Mouse (Mus musculus): Measurements from ENCODE around the gene Gm4312.
"Not testable (repeated sequence)": the region's sequence is repeated elsewhere in the genome, so short reads cannot be mapped to it uniquely, and the experiment has no call there.

Gene Gm4312

DNA sequence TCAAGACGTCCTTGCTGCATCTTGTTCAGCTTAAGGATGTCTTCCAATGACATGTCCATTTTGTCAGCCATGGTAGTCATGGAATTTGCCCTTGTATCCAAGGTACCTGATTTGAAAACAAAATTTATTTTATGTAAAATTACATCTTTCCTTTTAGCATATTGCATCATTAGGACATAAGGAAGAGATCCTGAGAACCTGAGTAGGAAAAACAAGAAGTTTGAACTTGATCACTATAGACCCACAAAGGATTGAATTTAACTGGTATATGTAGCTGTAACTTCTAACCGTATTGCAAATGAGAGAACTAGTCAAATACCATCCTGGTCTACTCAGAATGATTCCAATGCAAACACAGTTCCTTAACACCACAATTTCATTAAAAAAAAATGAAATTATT is at the start of gene Gm4312:
TSS of gene Gm4312 (minus strand) at position 101 of the 400 bp plus-strand sequence.
- not testable (repeated sequence) for DNase-seq (ENCODE audit: low read depth)

DNA sequence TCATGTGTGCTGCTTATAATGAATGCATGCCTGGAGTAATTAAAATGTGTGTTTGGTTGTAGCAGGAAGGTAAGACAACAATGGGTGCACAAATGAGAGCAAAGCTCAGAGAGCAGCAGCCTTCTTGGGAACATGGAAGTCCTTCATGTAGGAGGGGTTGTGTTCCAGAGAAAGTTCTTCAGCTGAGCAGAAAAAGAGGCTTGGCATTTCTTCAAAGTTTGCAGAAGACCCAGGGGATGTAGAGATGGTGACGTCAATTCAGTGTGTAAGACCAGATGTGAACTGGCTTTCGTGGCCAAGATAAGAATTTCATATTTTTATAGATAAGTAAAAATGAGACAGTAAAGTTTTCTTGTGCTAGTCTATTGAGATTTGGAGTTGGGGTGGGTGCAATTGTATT is 45.2 kb upstream of the Gm4312 start:
- no peak for DNase-seq (ENCODE audit: low read depth)

DNA sequence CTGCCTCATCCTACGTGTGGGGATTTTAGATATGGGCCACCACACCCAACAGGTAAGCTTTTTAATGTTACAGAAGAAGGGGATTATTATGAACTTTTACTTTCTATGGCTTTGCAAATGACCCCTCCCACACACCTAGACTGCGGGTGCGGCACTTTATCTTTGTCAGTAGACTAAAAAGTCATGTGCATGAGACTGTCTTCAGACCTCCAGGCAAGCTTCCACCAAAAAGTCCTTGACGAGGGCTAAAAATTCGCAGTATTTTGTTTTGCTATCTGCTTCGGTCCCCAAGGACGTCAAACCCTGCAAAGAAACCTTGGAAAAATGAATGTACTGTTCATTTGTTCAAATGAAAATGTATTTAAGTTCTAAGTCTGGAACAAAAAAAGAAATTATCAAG is 33.2 kb upstream of the Gm4312 start:
- no peak for DNase-seq (ENCODE audit: low read depth)

DNA sequence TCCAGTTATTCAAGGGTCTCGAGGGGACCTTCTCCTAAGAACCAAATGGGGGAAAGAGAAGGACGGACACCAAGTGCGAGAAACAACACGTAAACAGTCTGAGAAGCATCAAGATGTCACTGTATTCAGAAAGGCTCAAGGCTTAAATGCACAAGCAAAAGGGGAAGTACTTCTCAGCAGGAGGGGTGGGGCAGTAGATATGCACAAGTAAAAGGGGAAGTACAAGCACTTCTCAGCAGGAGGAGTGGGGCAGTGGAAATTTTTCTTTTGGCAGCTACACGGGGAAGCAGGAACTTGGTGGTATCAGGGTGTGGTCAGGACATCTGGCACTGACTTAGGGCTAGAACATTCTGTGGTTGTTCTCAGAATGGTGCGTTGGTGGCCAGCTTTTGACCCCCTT is 19.9 kb upstream of the Gm4312 start:
- DNase-seq (ENCODE audit: low read depth): not testable (repeated sequence)

DNA sequence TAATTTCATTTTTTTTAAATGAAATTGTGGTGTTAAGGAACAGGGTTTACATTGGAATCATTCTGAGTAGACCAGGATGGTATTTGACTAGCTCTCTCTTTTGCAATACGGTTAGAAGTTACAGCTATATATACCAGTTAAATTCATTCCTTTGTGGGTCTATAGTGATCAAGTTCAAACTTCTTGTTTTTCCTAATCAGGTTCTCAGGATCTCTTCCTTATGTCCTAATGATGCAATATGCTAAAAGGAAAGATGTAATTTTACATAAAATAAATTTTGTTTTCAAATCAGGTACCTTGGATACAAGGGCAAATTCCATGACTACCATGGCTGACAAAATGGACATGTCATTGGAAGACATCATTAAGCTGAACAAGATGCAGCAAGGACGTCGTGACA is 21.3 kb downstream of the Gm4312 start, which contains the start of gene Gm4307:
TSS of gene Gm4307 (plus strand) at position 301 of the 400 bp plus-strand sequence.
- DNase-seq (ENCODE audit: low read depth): not testable (repeated sequence)

DNA sequence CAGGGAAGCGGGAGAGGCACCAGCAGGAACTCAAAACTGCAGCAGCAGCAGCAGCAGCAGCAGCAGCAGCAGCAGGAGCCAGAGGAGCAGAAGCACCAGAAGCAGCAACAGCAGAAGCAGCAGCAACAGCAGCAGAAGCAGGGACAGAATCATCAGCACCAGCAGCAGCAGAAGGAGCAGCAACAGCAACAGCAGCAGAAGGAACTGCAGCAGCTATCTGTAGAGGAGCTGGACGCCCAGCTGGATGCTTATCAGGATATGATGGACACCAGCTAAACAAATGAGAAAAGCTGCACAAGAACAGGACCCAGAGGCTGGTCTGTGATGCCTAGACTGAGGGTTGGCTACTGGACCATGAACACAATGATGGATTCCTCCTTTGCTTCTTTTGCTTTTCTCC is 25.5 kb downstream of the Gm4312 start:
- not testable (repeated sequence) for DNase-seq (ENCODE audit: low read depth)

DNA sequence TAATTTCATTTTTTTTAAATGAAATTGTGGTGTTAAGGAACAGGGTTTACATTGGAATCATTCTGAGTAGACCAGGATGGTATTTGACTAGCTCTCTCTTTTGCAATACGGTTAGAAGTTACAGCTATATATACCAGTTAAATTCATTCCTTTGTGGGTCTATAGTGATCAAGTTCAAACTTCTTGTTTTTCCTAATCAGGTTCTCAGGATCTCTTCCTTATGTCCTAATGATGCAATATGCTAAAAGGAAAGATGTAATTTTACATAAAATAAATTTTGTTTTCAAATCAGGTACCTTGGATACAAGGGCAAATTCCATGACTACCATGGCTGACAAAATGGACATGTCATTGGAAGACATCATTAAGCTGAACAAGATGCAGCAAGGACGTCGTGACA is 31.6 kb downstream of the Gm4312 start, which contains the start of gene Gm4305:
TSS of gene Gm4305 (plus strand) at position 301 of the 400 bp plus-strand sequence.
- DNase-seq (ENCODE audit: low read depth): not testable (repeated sequence)

DNA sequence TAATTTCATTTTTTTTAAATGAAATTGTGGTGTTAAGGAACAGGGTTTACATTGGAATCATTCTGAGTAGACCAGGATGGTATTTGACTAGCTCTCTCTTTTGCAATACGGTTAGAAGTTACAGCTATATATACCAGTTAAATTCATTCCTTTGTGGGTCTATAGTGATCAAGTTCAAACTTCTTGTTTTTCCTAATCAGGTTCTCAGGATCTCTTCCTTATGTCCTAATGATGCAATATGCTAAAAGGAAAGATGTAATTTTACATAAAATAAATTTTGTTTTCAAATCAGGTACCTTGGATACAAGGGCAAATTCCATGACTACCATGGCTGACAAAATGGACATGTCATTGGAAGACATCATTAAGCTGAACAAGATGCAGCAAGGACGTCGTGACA is 36.7 kb downstream of the Gm4312 start, which contains the start of gene Gm4303:
TSS of gene Gm4303 (plus strand) at position 301 of the 400 bp plus-strand sequence.
- DNase-seq (ENCODE audit: low read depth): not testable (repeated sequence)

DNA sequence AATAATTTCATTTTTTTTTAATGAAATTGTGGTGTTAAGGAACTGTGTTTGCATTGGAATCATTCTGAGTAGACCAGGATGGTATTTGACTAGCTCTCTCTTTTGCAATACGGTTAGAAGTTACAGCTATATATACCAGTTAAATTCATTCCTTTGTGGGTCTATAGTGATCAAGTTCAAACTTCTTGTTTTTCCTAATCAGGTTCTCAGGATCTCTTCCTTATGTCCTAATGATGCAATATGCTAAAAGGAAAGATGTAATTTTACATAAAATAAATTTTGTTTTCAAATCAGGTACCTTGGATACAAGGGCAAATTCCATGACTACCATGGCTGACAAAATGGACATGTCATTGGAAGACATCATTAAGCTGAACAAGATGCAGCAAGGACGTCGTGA is 41.8 kb downstream of the Gm4312 start, which contains the start of gene Gm4302:
TSS of gene Gm4302 (plus strand) at position 301 of the 400 bp plus-strand sequence.
- DNase-seq (ENCODE audit: low read depth): not testable (repeated sequence)

DNA sequence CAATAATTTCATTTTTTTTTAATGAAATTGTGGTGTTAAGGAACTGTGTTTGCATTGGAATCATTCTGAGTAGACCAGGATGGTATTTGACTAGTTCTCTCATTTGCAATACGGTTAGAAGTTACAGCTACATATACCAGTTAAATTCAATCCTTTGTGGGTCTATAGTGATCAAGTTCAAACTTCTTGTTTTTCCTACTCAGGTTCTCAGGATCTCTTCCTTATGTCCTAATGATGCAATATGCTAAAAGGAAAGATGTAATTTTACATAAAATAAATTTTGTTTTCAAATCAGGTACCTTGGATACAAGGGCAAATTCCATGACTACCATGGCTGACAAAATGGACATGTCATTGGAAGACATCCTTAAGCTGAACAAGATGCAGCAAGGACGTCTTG is 47.0 kb downstream of the Gm4312 start, which contains the start of gene Gm4301:
TSS of gene Gm4301 (plus strand) at position 301 of the 400 bp plus-strand sequence.
- not testable (repeated sequence) for DNase-seq (ENCODE audit: low read depth)
